Mouse (Mus musculus) embryo, embryonic 9.5 days (tissue): ENCODE measurements around the gene Plekhg4.

Experiments
- DNase-seq: peaks from one replicate; pipeline ENCODE4 v3.0.0-alpha.2; 2017; ENCODE audit errors: extremely low spot score

The Plekhg4 gene

DNA sequence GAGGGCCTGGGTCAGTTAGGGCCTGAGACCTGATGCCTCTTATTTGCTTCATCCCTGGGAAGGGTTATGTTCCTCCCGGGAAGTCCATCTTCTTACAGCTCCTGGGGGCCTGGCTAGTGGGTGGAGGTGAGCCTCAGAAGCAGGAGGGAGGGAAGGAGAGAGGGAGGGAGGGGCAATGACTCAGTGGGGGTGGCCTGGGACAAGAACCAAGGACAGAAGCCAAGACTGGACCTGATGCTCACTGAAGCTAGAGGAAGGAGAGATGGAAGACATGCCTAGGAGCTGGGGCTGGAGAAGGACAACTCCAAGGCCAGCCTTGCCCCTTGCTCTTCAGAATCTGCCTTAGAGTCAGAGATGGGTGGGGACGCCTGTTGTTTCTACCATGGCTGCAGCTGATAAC is at the start of gene Plekhg4:
Gene Plekhg4 (plus strand): TSS at position 243 of the 400 bp plus-strand sequence.
- no peak for DNase-seq

- DNase-seq: no peak
Observed at GRCm38 (mm10) chr8:105325641-105326093, 47.4 kb upstream of the Plekhg4 start.

DNA sequence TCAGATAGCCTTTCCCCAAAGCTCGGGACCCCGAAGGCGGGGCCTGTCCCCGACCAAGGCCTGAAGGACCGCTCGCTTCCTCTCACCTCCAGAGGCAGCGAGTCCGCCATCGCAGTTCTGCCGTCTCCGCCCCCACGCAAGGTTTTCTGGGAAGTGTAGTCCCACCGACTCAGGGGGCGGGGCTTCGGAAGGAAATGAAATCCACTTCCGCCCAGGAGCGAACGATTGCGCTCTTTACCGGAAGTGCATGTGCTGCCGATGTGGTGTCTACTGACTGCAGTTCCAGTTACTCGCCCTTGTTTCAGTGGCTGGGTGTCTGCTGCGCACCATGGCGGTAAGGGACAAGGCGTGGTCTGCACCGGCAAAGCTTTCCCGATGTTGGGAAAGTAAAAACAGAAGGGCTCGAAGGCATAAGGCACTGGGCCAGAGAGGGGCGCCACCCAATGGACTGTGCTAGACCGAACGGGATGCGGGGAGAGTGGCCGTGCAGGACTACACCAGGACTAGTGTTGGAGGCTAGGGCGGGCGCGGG is 46.9 kb upstream of the Plekhg4 start, which contains the start of the genes Lrrc29 and Tmem208:
Gene Lrrc29 (minus strand): TSS at position 138 of the 532 bp plus-strand sequence.
Gene Tmem208 (plus strand): TSS at position 214 of the 532 bp plus-strand sequence.
- peak; percentile 97 for DNase-seq

DNA sequence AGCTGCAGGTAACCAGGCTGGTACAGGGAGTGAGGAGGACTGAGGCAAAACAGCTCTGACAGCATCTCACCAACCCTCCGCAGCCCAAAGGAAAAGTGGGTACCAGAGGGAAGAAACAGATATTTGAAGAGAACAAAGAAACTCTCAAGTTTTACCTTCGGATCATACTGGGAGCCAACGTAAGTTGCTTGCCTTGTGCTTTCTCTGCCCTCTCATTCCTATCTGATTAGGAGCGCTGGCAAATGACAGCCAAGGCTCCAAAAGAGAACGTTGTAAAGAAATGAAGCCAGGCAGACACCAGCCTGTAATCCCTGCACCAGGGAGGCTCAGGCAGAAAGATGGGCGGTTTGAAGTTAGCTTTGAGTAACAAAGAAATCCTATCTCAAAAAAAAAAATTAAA is 46.1 kb upstream of the Plekhg4 start:
- no peak for DNase-seq

GRCm38 (mm10) chr8:105330325-105330724 is 42.7 kb upstream of the Plekhg4 start:
- DNase-seq: no peak

DNA sequence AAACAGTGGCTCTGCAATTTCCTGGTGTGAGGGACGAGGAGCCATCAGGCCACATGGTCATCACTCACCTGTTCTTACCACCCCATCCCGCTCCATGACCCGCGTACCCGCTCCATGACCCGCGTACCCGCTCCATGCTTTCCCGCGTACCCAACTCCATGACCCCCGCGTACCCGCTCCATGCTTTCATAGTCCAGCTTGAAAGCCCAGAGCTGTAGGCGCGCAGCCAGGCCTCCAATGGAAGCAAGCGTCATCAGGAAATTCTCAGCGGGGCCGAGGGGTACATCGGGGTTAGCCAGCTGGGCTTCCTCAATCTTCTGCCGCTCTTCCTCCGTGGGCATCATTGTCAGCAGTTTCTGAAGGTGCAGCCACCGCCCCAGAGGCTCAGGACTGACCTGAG is 41.6 kb upstream of the Plekhg4 start:
- no peak for DNase-seq

- DNase-seq: no peak
Observed at GRCm38 (mm10) chr8:105331931-105332330, 41.1 kb upstream of the Plekhg4 start.

DNA sequence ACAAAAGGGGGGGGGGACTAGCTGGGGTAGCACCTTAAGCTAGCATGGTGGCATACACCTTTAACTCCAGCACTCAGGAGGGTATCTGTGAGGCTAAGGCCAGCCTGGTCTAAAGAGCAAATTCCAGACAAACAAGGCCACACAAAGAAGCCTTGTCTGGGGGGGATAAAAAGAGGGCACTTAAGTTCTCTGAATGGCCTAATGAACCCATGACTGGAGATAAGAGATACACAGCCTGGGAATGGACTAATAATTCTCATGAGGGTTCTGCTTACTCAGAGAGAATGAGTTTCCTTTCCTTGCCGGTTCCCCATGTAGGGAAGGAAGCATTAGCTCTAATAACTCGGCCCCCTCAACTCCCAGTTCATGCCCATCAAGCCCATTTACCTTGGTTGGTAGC is 40.6 kb upstream of the Plekhg4 start:
- no peak for DNase-seq

DNA sequence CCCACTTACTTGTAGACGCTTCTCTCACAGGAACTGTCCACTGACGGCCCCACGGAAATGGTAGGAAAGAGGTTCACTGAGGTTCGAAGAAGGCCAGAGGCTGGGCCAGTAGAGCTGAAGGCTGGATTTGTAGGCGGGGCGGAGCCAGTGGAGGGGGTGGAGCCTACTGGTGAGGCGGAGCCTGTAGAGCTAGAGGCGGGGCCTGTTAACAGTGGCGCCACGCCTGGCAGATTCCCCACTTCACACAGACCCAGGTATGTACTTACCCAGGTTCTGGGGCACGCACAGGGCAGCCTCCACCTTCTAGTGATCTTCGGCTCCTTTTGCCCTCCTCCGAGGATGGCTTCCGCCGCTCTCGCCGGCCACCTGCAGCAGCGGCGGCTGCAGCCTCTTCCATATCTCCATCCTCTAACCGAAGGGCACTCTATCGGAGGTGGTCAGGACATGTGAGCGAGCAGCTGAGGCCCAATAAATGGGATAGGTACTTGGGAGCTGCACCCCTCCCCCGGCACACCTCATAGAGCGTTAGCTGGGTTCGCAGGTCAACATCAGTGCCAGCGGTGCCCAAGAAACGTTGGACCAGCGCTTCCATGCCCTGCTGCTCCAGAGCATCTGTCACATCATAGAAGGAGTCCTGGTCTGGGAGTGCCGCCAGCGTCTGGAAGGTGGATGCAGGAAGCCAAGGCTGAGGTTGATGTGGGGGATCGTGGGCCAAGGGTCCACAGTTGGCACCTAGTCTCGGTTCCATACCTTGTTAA is 36.5 kb upstream of the Plekhg4 start:
- DNase-seq: no peak

- DNase-seq: no peak
Observed at GRCm38 (mm10) chr8:105338992-105339391, 34.1 kb upstream of the Plekhg4 start.

DNA sequence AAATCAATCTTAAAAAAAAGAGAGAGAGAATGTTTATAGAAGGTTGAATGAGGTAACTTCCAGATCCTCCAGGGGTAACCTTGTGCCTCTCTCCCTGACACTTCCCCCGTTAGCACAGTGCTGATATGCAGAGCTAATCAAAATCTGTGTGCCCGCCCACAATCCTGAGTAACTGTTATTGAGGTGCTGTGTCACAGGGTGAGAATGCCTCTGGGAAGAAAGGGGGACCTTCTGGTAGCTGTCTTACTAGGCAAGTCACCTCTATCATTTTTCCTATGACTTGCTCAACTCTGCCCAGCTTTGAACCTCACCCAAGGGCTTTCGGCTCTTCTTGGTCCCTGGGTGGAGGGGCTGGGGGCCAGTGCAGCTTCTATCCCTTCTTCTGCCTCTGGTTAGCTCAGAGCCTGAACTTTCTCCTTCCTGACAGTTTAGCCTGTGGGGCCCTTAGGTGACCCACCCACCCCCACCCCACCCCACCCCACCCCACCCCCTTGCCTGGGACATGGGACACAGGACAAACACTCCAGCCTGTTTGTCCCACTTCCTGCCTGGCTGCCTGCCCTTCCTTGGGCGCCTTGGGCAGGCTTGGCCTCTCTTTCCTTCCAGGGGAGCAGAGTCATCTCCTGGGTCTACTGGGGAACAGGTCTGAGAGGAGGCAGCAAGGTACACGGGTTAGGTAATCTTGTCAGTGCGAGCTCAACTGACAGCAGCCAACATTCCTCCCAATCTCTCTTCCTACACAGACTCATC is 33.0 kb upstream of the Plekhg4 start:
- DNase-seq: no peak

- no peak for DNase-seq
Observed at GRCm38 (mm10) chr8:105341399-105341798, 31.7 kb upstream of the Plekhg4 start.

DNA sequence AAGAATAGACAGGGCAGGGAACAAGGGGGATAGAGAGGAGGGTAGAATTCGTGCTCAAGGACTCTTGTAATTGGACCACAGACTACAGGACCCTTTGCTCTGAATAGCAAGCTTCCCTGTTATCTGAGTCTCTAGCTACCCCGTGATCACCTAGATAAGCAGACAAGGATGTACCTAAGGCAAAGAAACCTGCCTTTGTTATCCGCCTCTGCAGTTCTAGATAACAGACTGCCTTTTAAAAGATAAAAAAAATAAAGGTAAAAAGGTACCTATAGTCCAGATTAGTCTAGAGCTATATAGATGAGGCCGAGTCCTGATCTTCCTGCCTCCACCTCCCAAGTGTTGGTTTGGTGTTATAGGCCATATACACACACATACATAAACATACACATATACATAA is 30.3 kb upstream of the Plekhg4 start:
- no peak for DNase-seq

- DNase-seq: no peak
Observed at GRCm38 (mm10) chr8:105343791-105344574, 29.1 kb upstream of the Plekhg4 start.

GRCm38 (mm10) chr8:105345061-105345975 is 27.8 kb upstream of the Plekhg4 start:
- no peak for DNase-seq

GRCm38 (mm10) chr8:105346611-105347427 is 26.3 kb upstream of the Plekhg4 start:
- DNase-seq: peak; percentile 74

DNA sequence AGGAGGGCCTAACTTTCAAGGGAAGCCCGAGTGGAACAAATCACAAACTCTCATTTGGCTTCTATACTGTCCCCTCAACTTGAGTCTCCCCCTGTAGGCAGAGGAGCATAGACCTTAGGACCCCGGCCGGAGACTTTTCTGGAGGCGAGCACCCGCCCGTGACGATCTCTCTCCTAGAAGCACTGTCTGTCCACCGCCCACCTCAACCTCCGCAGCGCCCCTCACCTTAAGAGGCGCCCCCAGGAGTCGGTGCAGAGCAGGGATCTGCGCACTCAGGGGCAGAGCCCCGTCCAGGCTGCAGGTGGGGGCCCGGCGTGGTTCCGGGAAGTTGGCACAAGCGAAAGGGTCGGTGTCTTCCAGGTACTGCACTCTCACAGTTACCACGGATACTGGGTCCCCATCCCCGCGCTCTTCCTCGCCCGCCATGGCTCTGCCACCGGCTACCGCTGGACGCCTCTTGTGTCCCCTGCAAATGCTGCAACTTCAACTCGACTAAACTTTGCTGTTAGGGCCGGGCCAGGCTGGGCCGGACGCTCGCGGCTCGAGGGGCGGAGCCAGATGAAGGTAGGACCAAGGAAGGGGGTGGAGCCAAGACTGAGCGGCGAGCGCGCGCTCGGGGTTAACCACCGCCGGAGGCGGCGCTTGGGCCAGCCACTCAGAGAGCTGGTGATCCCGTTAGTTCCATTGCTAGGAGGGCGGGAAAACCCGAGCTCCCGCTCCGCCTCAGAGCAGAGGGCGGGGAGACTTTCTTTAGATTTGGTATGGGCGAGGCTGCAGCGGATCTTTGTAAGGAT is 25.4 kb upstream of the Plekhg4 start, which contains the start of gene Fhod1:
Gene Fhod1 (minus strand): TSS at position 526 of the 794 bp plus-strand sequence.
- DNase-seq: peak; percentile 94

GRCm38 (mm10) chr8:105348450-105349095 is 24.5 kb upstream of the Plekhg4 start, which contains the start of gene Slc9a5:
Gene Slc9a5 (plus strand): TSS chr8:105348843.
- peak; percentile 83 for DNase-seq
